Mouse (Mus musculus) lung, postnatal 0 days (tissue): ENCODE data around the gene Slc11a2.

Experiments
- CTCF ChIP-seq: IDR thresholded peaks from 2 replicates; pipeline ENCODE4 v1.5.1; 2016; ENCODE audit warnings: antibody characterized with exemption, mild to moderate bottlenecking
- EP300 ChIP-seq: IDR thresholded peaks from 2 replicates; pipeline ENCODE4 v1.6.1; 2016; ENCODE audit warnings: antibody characterized with exemption, mild to moderate bottlenecking, control low read depth

GRCm38 (mm10) chr15:100428296-100428905 is 3.5 kb upstream of the Slc11a2 start:
- no peak for TF ChIP-seq CTCF
- TF ChIP-seq EP300 = no peak
